Mouse (Mus musculus): ENCODE data around the gene Tcf7l1.
"Not testable (repeated sequence)": the region's sequence is repeated elsewhere in the genome, so short reads cannot be mapped to it uniquely, and the experiment has no call there.

The Tcf7l1 gene

DNA sequence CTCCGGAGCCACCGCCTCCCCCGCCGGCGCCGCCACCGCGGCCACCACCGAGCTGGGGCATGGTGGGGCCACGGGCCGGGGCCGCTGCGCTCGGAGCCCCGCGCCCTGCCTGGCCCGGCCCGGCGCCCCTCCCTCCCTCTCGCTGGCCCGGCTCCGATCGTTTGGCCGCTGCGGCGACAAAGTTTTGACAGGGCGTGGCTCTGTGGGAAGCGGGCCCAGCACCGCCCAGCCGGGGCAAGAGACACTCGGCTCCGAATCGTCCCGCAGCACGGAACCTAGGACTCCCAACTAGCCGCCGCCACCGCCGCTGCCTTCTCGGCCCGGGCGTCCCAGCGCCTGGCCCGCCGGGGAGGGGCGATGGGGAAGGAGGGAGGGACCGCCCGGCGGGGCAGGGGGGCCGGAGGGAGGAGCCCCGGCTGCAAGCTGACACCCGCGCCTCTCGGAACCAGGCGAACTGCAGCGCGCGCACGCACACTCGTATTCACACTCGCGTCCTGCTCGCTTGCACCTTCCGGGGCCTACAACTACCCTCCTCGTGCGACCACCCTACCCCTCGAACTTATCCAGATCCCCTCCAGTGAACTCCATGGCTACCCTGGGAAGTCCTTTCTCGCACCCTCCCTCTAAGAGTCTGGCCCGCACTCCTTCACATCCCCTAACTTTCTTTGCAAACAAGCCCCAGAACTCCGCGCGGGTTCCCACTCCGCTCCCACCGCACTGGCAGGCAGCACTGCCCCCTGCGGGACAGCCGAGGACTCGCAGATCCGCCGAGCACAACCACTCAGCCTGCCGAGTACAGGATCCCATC lies at the start of gene Tcf7l1:
Gene Tcf7l1 (minus strand): TSS at position 363 of the 808 bp plus-strand sequence.
- DNase-seq (ENCODE audit: low read depth, low spot score): peak; percentile 80
- H3K27me3 ChIP-seq (ENCODE audit: control insufficient read depth, insufficient read depth, low read length, poor library complexity, severe bottlenecking): 0 out of 2 replicates have a peak, but pooled peaks cover 1% of the 10 kb centered on the region
- no peaks in the 10 kb centered on the region for H3K36me3 ChIP-seq (ENCODE audit: control insufficient read depth, insufficient read depth, low read length, poor library complexity, severe bottlenecking)

DNA sequence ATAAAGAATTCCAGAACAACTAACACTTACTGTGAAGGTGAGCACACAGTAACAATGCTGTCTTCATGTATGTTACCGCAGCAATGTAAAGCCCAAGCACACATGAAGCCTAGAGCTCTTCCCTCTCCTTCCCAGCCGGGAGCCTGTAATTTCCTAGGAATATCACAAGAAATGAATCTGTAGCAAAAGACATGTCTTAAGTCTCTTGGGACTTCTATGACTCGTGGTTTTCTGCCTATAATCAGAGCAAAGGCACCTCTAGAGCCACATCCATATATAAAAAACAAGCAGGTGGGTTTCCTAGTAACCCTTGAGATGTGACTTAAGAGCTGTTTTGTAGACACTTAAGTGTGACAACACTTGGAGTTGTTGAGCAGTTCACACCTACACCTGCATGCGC lies 48.7 kb upstream of the Tcf7l1 start:
- DNase-seq (ENCODE audit: low read depth, low spot score): no peak
- H3K36me3 ChIP-seq (ENCODE audit: control insufficient read depth, insufficient read depth, low read length, poor library complexity, severe bottlenecking): peaks cover 4% of the 10 kb centered on the region; the same call in 1 of the 2 replicates
- H3K27me3 ChIP-seq (ENCODE audit: control insufficient read depth, insufficient read depth, low read length, poor library complexity, severe bottlenecking): no peaks in the 10 kb centered on the region

DNA sequence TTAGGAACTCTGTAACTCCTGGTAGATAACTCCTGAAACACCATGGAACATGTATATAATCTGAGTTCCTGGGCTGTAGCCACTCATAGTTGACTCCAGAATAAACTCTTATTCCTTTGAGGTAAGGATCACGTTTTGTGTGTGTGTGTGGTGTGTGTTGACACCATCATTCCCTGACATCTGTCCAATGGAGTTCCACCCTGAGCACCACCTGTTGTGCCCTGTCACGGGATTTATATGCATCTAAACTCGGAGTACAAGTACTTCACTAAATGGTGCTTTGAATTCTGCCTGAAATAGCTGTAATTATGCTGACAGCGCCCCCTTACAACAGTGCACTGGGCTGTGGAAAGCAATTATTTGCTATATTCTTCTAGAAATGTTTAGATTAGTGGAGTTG lies 45.5 kb upstream of the Tcf7l1 start:
- no peaks in the 10 kb centered on the region for H3K27me3 ChIP-seq (ENCODE audit: control insufficient read depth, insufficient read depth, low read length, poor library complexity, severe bottlenecking)
- DNase-seq (ENCODE audit: low read depth, low spot score): no peak
- no peaks in the 10 kb centered on the region for H3K36me3 ChIP-seq (ENCODE audit: control insufficient read depth, insufficient read depth, low read length, poor library complexity, severe bottlenecking)

DNA sequence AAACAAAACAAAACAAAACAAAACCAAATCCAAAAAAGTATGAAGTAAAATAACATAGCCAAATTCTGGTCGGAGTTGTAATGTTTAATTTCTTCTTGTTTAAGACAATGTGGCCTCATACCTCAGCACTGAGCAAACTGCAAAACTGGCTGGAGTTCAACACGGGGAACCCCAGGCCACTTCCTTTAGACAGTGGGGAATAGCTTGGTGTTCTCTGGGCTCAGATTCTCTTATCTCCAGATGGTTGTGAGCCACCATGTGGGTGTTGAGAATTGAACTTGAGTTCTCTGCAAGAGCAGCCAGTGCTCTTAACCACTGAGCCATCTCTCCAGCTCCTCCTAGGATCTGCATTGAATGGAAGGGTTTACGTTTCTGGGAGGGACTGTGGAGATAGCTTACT lies 42.8 kb upstream of the Tcf7l1 start:
- Histone ChIP-seq H3K36me3 (ENCODE audit: control insufficient read depth, insufficient read depth, low read length, poor library complexity, severe bottlenecking) (no peaks in the 10 kb centered on the region), H3K27me3 (ENCODE audit: control insufficient read depth, insufficient read depth, low read length, poor library complexity, severe bottlenecking) (no peaks in the 10 kb centered on the region)
- DNase-seq (ENCODE audit: low read depth, low spot score): no peak

DNA sequence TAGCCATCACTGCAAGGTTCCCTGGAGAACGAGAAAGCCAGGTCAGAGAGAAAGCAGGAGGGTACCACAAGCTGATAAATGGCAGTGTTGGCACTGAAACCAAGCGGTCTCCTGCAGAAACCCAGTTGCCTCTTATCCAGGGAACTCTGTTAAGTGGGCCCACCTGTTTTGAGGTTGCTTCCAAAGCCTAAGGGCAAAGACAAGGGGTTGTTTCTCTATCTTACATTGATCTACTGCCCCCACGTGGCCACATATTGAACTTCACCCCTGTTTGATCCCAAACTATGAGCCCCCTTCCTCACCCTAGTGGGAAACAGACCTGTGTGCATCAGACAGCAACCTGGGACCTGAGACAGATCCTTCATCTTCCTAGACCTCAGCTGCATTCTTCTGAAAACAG lies 42.2 kb upstream of the Tcf7l1 start:
- Histone ChIP-seq H3K27me3 (ENCODE audit: control insufficient read depth, insufficient read depth, low read length, poor library complexity, severe bottlenecking) (no peaks in the 10 kb centered on the region), H3K36me3 (ENCODE audit: control insufficient read depth, insufficient read depth, low read length, poor library complexity, severe bottlenecking) (no peaks in the 10 kb centered on the region)
- DNase-seq (ENCODE audit: low read depth, low spot score): peak; percentile 63

DNA sequence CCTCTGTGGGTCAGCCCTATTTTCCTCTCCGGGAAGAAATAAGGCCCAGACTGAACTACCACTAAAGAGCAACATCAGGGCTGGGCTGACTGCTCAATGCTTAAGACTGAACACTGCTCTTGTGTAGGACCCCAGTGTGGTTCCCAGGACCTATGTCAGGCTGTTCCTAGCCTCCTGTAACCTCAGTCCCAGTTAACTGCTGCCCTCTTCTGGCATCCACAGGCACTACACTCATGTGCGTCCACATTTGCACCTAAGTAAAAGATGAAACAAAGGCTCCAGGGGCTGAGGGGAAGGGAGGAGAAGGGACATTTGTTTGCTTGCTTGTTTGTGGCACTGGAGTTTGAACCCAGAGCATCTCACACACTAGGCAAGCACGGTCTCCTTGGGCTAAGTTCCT lies 39.8 kb upstream of the Tcf7l1 start:
- H3K27me3 ChIP-seq (ENCODE audit: control insufficient read depth, insufficient read depth, low read length, poor library complexity, severe bottlenecking): no peaks in the 10 kb centered on the region
- peak; percentile 29 for DNase-seq (ENCODE audit: low read depth, low spot score)
- H3K36me3 ChIP-seq (ENCODE audit: control insufficient read depth, insufficient read depth, low read length, poor library complexity, severe bottlenecking): no peaks in the 10 kb centered on the region

DNA sequence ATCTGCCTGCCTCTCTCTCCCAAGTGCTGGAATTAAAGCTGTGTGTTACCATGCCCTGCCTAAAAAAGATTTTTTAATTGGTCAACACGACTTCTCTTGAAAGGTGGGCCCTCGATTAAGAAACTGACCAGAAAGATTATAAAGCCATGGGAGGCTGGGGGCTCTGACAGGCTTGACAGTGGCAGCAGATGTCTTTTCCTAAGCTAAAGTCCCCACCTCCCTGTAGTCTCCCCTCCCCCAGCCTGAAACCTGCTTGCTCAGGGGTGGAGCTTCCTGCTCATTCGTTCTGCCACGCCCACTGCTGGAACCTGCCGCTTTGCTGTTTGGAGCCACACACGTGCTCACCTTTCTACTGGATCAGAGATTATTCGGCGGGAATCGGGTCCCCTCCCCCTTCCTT lies 39.0 kb upstream of the Tcf7l1 start:
- not testable (repeated sequence) for H3K27me3 ChIP-seq (ENCODE audit: control insufficient read depth, insufficient read depth, low read length, poor library complexity, severe bottlenecking); H3K36me3 ChIP-seq (ENCODE audit: control insufficient read depth, insufficient read depth, low read length, poor library complexity, severe bottlenecking); DNase-seq (ENCODE audit: low read depth, low spot score)

DNA sequence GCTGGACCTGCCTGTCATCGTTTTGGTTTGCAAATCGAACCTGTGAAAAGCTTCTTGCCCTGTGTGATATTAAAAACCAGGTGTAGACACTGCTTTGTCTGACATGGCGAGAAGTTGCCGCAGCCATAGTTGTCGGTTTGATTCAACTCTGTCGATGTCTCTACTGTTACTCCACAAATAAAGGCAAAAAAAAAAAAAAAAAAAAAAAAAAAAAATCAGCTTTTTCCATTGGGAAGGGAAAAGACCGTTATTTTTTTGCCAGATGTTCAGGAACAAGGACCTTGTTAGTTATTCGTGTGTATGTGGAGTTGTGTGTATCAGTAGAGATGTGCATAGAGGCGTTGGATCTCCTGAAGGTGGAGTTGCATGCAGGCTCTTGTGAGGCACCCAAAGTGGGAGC lies 36.7 kb upstream of the Tcf7l1 start:
- H3K36me3 ChIP-seq (ENCODE audit: control insufficient read depth, insufficient read depth, low read length, poor library complexity, severe bottlenecking): no peaks in the 10 kb centered on the region
- H3K27me3 ChIP-seq (ENCODE audit: control insufficient read depth, insufficient read depth, low read length, poor library complexity, severe bottlenecking): no peaks in the 10 kb centered on the region
- no peak for DNase-seq (ENCODE audit: low read depth, low spot score)

DNA sequence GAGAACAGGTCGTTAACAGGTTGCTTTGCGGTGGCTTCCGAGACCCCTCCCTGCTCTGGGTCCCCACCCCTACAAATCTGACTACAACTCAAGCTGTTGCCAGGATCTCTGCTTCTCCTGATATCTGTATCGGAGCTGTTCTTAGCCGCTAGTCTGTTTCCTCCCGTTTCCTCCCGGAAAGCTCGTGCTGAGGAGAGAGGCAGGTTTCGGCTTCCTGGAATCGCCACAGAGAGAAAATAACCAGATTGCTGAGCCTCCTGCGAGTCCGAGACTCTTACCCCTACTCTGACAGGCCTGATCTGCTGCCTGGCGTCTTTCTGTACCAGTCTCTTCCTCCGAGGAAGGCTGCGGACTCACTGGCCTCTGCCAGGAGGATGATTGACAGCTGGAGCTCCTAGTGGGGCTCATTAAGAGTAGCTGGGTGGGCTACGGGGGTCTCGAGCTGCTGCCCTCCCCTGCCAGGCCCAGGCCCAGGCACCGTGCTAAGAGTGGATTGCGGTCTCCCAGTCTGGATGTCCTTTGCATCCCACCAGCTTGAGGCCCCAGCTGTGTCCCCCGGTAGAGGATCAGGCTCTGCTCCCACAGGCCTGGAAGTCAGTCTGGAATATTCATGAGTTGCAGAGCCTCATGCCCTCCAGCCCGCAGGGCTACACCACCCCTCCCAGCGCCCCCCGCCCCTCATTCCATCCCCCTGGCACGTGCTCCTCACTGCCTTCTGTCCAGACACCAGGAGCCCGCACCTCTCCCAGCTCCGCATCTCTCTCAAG lies 36.1 kb upstream of the Tcf7l1 start:
- Histone ChIP-seq H3K27me3 (ENCODE audit: control insufficient read depth, insufficient read depth, low read length, poor library complexity, severe bottlenecking) (no peaks in the 10 kb centered on the region), H3K36me3 (ENCODE audit: control insufficient read depth, insufficient read depth, low read length, poor library complexity, severe bottlenecking) (no peaks in the 10 kb centered on the region)
- DNase-seq (ENCODE audit: low read depth, low spot score): no peak

DNA sequence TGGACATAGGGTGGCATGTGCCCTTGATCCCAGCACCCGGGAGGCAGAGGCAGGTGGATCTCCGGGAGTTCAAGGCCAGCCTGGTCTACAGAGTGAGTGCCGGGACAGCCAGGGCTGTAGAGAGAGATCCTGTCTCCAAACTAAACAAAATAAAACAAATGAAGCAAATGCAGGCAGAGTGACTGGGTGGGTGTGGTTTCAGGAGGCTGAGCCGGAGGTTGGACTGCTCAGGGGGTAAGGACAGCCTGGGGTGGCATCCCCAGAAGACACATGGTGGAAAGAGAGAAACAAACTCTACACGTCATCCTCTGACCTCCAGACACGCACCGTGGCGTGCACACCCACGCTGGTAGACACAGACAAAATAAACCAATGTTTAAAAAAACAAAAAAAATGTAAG lies 24.4 kb upstream of the Tcf7l1 start:
- Histone ChIP-seq H3K27me3 (ENCODE audit: control insufficient read depth, insufficient read depth, low read length, poor library complexity, severe bottlenecking) (no peaks in the 10 kb centered on the region), H3K36me3 (ENCODE audit: control insufficient read depth, insufficient read depth, low read length, poor library complexity, severe bottlenecking) (no peaks in the 10 kb centered on the region)
- DNase-seq (ENCODE audit: low read depth, low spot score): no peak

DNA sequence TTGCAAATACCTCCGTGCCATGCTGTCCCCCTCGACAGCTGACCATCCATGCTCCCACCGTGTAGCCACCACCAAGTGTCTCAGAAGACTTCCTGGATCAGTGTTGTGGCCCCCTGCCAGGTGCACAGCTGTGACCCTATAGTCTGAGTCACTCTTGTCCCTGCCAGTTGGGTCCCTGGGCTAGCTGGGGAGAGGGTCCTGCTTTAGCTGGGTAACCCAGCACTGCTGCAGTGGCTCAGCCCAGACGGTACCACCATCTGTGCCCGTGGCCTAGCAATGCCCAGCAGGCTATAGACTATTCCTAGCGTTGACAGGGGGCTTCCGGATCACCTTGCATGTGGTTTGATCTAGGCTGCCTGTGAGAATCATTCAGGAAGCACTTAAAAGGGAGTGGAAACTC lies 21.2 kb upstream of the Tcf7l1 start:
- DNase-seq (ENCODE audit: low read depth, low spot score): no peak
- Histone ChIP-seq H3K27me3 (ENCODE audit: control insufficient read depth, insufficient read depth, low read length, poor library complexity, severe bottlenecking) (no peaks in the 10 kb centered on the region), H3K36me3 (ENCODE audit: control insufficient read depth, insufficient read depth, low read length, poor library complexity, severe bottlenecking) (no peaks in the 10 kb centered on the region)

DNA sequence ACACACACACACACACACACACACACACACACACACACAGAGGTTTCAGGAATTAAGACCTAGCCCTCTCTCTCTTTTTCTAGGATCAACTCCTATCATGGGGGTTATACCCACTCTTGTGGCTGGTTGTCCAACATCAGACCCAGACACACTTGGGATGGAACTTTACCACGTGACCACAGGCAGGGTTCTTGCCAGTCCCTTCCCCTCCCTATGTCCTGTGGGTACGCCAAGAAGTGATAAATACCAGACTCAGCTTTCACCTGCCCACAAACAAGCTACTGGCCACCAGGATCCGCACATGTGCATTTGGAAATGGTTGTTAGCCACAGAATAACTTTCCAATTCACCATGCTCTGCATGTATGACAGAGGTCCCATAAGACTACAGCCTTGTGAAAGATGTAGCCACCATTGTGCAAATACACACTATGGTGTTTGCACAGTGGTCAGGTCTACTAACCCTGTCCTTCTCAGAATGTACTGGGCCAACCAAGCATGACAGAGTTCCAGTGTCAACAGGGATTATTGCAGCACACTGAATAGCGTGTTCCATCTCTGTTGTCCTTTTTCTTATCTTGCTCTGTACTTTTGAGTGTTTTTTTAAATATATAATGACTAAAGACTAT lies 20.6 kb upstream of the Tcf7l1 start:
- no peaks in the 10 kb centered on the region for H3K36me3 ChIP-seq (ENCODE audit: control insufficient read depth, insufficient read depth, low read length, poor library complexity, severe bottlenecking)
- H3K27me3 ChIP-seq (ENCODE audit: control insufficient read depth, insufficient read depth, low read length, poor library complexity, severe bottlenecking): no peaks in the 10 kb centered on the region
- DNase-seq (ENCODE audit: low read depth, low spot score): no peak

DNA sequence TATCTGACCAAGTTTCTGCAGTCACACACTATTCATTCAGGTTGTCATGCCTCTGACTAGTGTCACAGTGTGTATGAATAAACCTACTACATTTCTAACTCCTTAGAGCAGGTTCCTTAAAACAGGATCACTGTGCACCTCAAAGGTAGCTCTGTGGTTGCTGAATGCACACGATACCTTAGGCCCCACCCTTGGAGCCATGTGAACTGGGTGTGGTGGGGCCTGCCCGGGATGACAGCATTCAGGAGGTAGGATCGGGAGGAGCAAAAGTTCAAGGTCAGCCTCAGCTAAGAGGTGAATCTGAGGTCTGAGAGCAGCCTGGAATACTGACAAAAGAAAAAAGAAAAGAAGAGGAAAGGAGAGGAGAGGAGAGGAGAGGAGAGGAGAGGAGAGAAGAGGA lies 19.3 kb upstream of the Tcf7l1 start:
- H3K36me3 ChIP-seq (ENCODE audit: control insufficient read depth, insufficient read depth, low read length, poor library complexity, severe bottlenecking): no peaks in the 10 kb centered on the region
- H3K27me3 ChIP-seq (ENCODE audit: control insufficient read depth, insufficient read depth, low read length, poor library complexity, severe bottlenecking): no peaks in the 10 kb centered on the region
- no peak for DNase-seq (ENCODE audit: low read depth, low spot score)

DNA sequence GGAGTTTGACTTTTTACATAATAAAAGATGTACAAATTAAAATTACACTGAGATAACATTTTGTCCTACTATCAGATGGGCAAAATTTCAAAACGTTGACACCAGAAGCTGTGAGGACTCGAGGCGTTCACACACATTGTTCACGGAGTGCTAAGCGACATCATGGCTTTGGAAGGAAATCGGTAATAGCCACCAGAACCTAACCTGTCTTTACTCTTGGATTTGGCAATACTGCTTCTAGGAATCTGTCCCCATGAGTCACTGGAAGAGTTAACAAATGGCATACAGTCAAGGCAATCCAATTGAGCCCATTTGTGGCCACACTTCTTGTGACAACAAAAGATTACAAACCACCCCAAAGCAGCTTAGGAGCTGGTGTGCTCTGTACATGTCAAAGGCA lies 14.6 kb upstream of the Tcf7l1 start:
- DNase-seq (ENCODE audit: low read depth, low spot score): no peak
- no peaks in the 10 kb centered on the region for H3K27me3 ChIP-seq (ENCODE audit: control insufficient read depth, insufficient read depth, low read length, poor library complexity, severe bottlenecking)
- no peaks in the 10 kb centered on the region for H3K36me3 ChIP-seq (ENCODE audit: control insufficient read depth, insufficient read depth, low read length, poor library complexity, severe bottlenecking)

DNA sequence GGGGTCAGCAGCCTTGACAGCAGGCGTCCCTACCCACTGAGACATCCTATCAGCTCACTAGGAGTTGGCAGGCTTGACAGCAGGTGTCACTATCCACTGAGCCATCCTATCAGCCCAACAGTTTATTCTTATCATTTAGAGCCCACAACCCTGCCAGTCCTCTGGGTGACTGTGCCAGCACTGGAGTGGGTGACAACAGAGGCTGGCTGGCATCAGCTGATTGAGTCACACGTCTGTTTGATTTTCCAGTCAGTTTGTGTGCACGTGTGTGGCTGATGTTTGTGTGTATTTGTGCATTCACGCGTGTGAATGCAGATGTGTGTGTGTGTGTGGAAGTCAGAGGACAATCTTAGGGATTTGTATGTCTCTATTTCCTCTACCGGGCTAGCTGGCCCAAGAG lies 13.1 kb upstream of the Tcf7l1 start:
- no peaks in the 10 kb centered on the region for H3K27me3 ChIP-seq (ENCODE audit: control insufficient read depth, insufficient read depth, low read length, poor library complexity, severe bottlenecking)
- no peak for DNase-seq (ENCODE audit: low read depth, low spot score)
- no peaks in the 10 kb centered on the region for H3K36me3 ChIP-seq (ENCODE audit: control insufficient read depth, insufficient read depth, low read length, poor library complexity, severe bottlenecking)

Measured in splenic B cell, adult 2 months (primary cell).